Mouse (Mus musculus): Measurements from ENCODE around the gene Vmn2r74.

Vmn2r74 gene

DNA sequence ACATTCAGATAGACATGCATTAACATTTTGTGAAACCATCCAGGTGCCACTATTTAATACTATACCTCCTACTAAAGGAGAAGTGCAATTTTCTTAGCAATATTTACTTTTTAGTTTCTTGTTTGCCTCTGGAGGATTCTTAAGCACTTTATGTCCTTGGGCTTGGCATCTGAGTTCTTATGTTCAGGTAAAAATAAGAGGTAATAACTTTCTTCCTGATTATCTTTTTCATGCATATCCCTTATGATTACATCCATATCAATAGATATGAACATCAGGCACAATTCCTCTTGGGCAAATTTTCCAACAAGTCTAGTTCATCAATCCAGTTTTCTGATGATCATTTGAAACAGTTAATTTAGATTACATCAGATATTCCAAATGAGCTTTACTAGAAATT lies at the start of gene Vmn2r74:
TSS of gene Vmn2r74 (minus strand) at position 101 of the 400 bp plus-strand sequence.
- no peak for DNase-seq (ENCODE audit: low read depth)

DNA sequence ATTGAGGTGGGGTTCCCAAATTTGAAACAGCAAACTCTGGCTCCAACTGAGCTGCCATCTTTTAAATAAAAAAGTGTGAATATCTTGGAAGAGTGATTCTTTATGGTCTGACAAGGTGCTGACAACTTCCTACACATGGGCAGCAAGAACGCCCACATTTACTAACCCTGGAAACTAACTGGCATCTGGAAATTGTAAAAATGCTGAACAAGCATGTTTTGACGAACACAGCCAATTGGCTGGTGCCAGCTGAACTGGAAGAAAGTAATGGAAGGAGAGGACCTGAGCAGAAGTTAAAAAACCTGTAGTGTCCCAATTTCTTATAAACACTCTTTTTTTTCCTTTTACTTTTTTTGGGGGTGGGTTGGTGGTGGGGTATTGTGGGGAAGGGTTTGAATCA lies 46.1 kb upstream of the Vmn2r74 start:
- no peak for DNase-seq (ENCODE audit: low read depth)
